Mouse (Mus musculus): ENCODE measurements around the gene Josd1. TPM values are rescaled to one million over a fixed set of nuclear protein-coding genes. Genes with fewer than 3 reads are reported as not detected.

The Josd1 gene
- polyA plus RNA-seq, 1 experiment from 2014 or later: 15.2 TPM

GRCm38 (mm10) chr15:79693740-79694139 is 6.0 kb upstream of the Josd1 start:
- no peaks in the 10 kb centered on the region for H3K9me3 ChIP-seq (ENCODE audit: low read depth, low read length)
- H3K27me3 ChIP-seq (ENCODE audit: insufficient read depth, low read length): no peaks in the 10 kb centered on the region
- H3K9ac ChIP-seq: no peak overlapping the region; the same call in 1 of the 2 replicates
- H3K4me1 ChIP-seq (ENCODE audit: insufficient read depth): peaks cover 16% of the 10 kb centered on the region; the same call in 1 of the 2 replicates
- ATAC-seq (ENCODE audit: insufficient read depth): no peak
- TF ChIP-seq CTCF (IDR thresholded peaks at IDR 0.05; ENCODE audit: low read depth): no peak
- H3K4me2 ChIP-seq: peak overlapping the region; percentile 28; the same call in 1 of the 2 replicates
- peak overlapping the region; percentile 27; the same call in 1 of the 2 replicates for H3K27ac ChIP-seq (ENCODE audit: low read depth)
- 69% methylated on average over 11 of the region's 11 CpGs for WGBS
- DNase-seq: no peak
- no peak overlapping the region for H3K4me3 ChIP-seq (ENCODE audit: low read depth, low read length)
- H3K36me3 ChIP-seq (ENCODE audit: insufficient read depth): peaks cover 15% of the 10 kb centered on the region; the same call in 1 of the 2 replicates

DNA sequence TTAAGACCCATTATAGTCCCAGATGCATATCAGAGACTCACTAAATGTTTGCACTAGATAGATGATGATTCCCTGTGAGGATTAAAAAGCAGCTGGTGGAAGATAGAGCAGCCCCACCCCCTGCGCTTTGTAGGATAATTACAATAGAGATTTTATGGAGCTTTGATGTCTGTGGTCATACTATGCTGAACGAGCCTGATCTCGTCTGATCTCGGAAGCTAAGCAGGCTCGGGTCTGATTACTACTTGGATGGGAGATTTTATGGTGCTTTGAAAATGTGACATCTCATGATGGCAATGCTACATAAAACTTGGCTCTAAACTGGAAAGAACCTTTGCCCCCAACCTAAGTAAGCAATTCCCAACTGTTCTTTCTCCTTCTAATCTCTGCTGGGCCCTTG is 4.6 kb upstream of the Josd1 start:
- Histone ChIP-seq H3K9me3 (ENCODE audit: low read depth, low read length) (no peaks in the 10 kb centered on the region), H3K4me3 (ENCODE audit: low read depth, low read length) (peak overlapping the region; percentile 92; the same call in 1 of the 2 replicates), H3K27me3 (ENCODE audit: insufficient read depth, low read length) (no peaks in the 10 kb centered on the region), H3K4me2 (peak overlapping the region; percentile 98), H3K9ac (no peak overlapping the region), H3K36me3 (ENCODE audit: insufficient read depth) (peaks cover 15% of the 10 kb centered on the region; the same call in 1 of the 2 replicates), H3K27ac (ENCODE audit: low read depth) (no peak overlapping the region), H3K4me1 (ENCODE audit: insufficient read depth) (peaks cover 16% of the 10 kb centered on the region; the same call in 1 of the 2 replicates)
- no peak for TF ChIP-seq CTCF (IDR thresholded peaks at IDR 0.05; ENCODE audit: low read depth)
- DNase-seq (no peak), ATAC-seq (ENCODE audit: insufficient read depth) (no peak)
- WGBS: 86% methylated on average over 5 of the region's 5 CpGs

GRCm38 (mm10) chr15:79691023-79691508 is 3.3 kb upstream of the Josd1 start:
- TF ChIP-seq CTCF (IDR thresholded peaks at IDR 0.05; ENCODE audit: low read depth): no peak
- Histone ChIP-seq H3K27ac (ENCODE audit: low read depth) (peak overlapping the region; percentile 67), H3K9me3 (ENCODE audit: low read depth, low read length) (no peaks in the 10 kb centered on the region), H3K4me2 (peak overlapping the region; percentile 98), H3K4me1 (ENCODE audit: insufficient read depth) (peaks cover 16% of the 10 kb centered on the region; the same call in 1 of the 2 replicates), H3K4me3 (ENCODE audit: low read depth, low read length) (peak overlapping the region; percentile 92), H3K9ac (peak overlapping the region; percentile 84), H3K36me3 (ENCODE audit: insufficient read depth) (peaks cover 6% of the 10 kb centered on the region; the same call in 1 of the 2 replicates), H3K27me3 (ENCODE audit: insufficient read depth, low read length) (no peaks in the 10 kb centered on the region)
- peak; percentile 54 for DNase-seq
- ATAC-seq (ENCODE audit: insufficient read depth): peak; percentile 18
- under 1% methylated on average over 50 of the region's 53 CpGs for WGBS

DNA sequence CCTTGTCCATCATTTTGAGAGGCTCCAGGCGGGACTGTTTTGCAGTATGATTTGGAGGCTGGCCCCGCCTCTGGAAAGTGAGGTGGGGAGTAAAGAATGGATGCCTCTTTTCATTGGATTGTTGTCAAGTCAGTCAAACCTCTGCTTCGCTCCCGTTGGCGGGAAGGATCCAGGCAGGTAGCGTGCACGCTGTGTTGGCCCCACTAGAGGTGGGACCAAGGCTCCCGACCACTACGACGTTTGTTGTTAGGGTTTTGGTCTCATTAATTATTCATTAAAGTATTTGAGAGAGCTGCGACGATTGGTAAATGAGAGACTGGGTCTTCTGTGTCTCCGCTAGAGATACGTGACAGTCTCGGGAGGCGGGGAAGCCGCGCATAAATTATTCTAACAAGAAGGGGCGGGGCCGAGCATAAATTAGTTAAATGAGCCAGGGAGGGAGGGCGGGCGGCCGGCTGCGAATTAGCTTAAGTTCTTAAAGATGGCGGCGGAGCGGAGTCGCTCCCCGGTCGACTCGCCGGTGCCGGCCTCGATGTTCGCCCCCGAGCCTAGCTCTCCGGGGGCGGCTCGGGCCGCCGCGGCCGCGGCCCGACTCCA is 2.8 kb upstream of the Josd1 start, which contains the start of gene Gtpbp1:
Gene Gtpbp1 (plus strand): TSS at position 420 of the 597 bp plus-strand sequence.
- DNase-seq (peak; percentile 100), ATAC-seq (ENCODE audit: insufficient read depth) (peak; percentile 96)
- Histone ChIP-seq H3K4me2 (peak within 1 kb of the TSS; percentile 98), H3K36me3 (ENCODE audit: insufficient read depth) (peaks cover 5% of the 10 kb centered on the region; the same call in 1 of the 2 replicates), H3K4me1 (ENCODE audit: insufficient read depth) (peaks cover 21% of the 10 kb centered on the region), H3K9me3 (ENCODE audit: low read depth, low read length) (no peaks in the 10 kb centered on the region), H3K27ac (ENCODE audit: low read depth) (peak within 1 kb of the TSS; percentile 67), H3K27me3 (ENCODE audit: insufficient read depth, low read length) (no peaks in the 10 kb centered on the region), H3K9ac (peak within 1 kb of the TSS; percentile 84), H3K4me3 (ENCODE audit: low read depth, low read length) (peak within 1 kb of the TSS; percentile 92)
- TF ChIP-seq CTCF (IDR thresholded peaks at IDR 0.05; ENCODE audit: low read depth): no peak
- under 1% methylated on average over 45 of the region's 45 CpGs for WGBS

DNA sequence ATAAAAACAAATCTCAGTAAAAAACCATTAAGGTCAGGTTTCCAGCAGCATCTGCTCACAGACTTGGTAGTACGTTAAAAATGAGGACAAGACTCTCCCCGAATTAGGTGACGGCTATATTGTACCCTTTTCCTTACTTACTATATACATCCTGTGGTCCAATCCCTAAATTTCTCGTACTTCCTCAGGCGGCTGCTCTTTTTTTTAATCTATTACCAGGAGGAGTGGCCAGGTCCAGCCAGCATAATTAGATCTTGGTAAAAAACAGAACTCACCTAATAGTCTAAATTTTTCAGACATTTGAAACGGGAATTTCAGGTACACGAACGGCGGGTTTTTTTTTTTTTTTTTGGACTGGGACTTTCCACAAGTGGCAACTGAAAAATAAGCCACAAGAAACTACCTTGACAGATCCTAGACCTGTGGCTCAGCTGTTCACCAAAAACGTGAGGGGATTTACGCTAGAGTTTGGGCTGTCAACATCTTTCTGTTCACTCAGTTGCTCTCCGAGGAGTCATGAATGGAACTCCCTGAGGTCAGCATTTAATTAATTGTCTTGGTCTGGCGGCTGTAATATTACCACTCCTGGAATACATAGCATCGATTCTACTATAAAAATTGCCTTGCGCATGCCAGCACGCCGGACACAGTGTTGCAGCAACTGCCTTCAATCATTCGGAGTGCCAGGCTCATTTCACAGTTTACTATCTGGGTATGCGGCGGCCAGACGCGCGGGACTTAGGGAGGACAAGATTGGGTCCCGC is 2.1 kb upstream of the Josd1 start:
- no peak for DNase-seq
- Histone ChIP-seq H3K27me3 (ENCODE audit: insufficient read depth, low read length) (no peaks in the 10 kb centered on the region), H3K4me3 (ENCODE audit: low read depth, low read length) (peak overlapping the region; percentile 92), H3K9me3 (ENCODE audit: low read depth, low read length) (no peaks in the 10 kb centered on the region), H3K9ac (no peak overlapping the region), H3K36me3 (ENCODE audit: insufficient read depth) (peaks cover 5% of the 10 kb centered on the region; the same call in 1 of the 2 replicates), H3K27ac (ENCODE audit: low read depth) (0 out of 2 replicates have a peak overlapping the region, but pooled peaks have one; percentile 42), H3K4me2 (peak overlapping the region; percentile 98), H3K4me1 (ENCODE audit: insufficient read depth) (peaks cover 25% of the 10 kb centered on the region)
- 8% methylated on average over 24 of the region's 24 CpGs for WGBS
- no peak for ATAC-seq (ENCODE audit: insufficient read depth)
- no peak for TF ChIP-seq CTCF (IDR thresholded peaks at IDR 0.05; ENCODE audit: low read depth)

DNA sequence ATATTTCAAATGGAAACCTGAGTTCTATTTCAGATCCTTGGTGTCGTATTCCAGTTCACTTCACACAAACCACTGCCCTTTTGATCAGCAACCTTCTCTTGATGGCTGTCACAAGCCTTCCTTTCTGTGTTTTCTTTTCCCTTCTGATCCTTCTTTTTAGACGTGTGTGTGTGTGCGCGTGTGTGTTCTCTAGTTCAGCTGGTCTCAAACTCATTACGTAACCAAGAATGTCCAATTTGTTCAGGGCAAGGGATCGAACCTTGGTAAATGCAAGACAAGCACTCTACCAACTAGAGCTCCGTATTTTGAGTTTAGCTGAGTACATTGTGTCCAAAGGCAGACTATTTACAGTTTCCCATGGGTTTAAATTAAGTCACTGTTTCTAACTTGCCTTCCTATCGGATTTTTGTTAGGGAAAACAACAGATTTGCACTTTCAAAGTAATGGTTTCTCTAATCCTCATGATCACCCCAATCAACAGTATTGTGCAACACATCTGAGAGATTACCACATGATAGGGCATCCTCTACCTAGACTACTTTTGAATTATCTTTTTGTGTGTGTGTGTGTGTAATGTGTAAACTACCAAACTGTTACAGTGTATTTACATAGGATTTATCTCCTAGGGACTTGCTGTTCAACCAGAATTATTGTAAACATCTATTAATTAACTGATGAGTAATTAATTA is 693 bp upstream of the Josd1 start:
- ATAC-seq (ENCODE audit: insufficient read depth) (no peak), DNase-seq (no peak)
- Histone ChIP-seq H3K4me3 (ENCODE audit: low read depth, low read length) (peak overlapping the region; percentile 86), H3K27ac (ENCODE audit: low read depth) (peak overlapping the region; percentile 96), H3K36me3 (ENCODE audit: insufficient read depth) (peaks cover 3% of the 10 kb centered on the region; the same call in 1 of the 2 replicates), H3K9me3 (ENCODE audit: low read depth, low read length) (no peaks in the 10 kb centered on the region), H3K27me3 (ENCODE audit: insufficient read depth, low read length) (no peaks in the 10 kb centered on the region), H3K9ac (peak overlapping the region; percentile 91), H3K4me1 (ENCODE audit: insufficient read depth) (peaks cover 33% of the 10 kb centered on the region), H3K4me2 (peak overlapping the region; percentile 80)
- 4% methylated on average over 8 of the region's 8 CpGs for WGBS
- no peak for TF ChIP-seq CTCF (IDR thresholded peaks at IDR 0.05; ENCODE audit: low read depth)
